Mouse (Mus musculus): ENCODE results near the gene Thegl. TPM values are rescaled to one million over a fixed set of nuclear protein-coding genes. Genes with fewer than 3 reads are reported as not detected.
"Not testable (repeated sequence)": the region's sequence is repeated elsewhere in the genome, so short reads cannot be mapped to it uniquely, and the experiment has no call there.

Gene Thegl
- polyA plus RNA-seq, 1 experiment from 2014 or later = 1.1 TPM

- Histone ChIP-seq H3K27ac (replicated peaks) (no peak overlapping the region), H3K9ac (no peak overlapping the region), H3K36me3 (no peaks in the 10 kb centered on the region), H3K4me1 (replicated peaks) (peaks cover 21% of the 10 kb centered on the region), H3K27me3 (no peaks in the 10 kb centered on the region; the same call in 1 of the 2 replicates), H3K4me3 (no peak overlapping the region), H3K9me3 (no peaks in the 10 kb centered on the region), H3K4me2 (no peak overlapping the region)
- no peak for ATAC-seq (ENCODE audit: low read depth)
- WGBS = 74% methylated on average over 3 of the region's 3 CpGs
These were observed 71.3 kb downstream of the Thegl start for GRCm38 (mm10) chr5:77087122-77087521.

GRCm38 (mm10) chr5:77089294-77089693 is 73.5 kb downstream of the Thegl start:
- H3K4me2 ChIP-seq = no peak overlapping the region
- peak overlapping the region; percentile 66 for H3K27ac ChIP-seq (replicated peaks)
- H3K9ac ChIP-seq = no peak overlapping the region
- 0 out of 2 replicates have a peak, but pooled peaks have one; percentile 8 for ATAC-seq (ENCODE audit: low read depth)
- no peak overlapping the region for H3K4me3 ChIP-seq
- no peaks in the 10 kb centered on the region for H3K9me3 ChIP-seq
- no peaks in the 10 kb centered on the region for H3K36me3 ChIP-seq
- WGBS = 85% methylated on average over 1 of the region's 1 CpGs
- peaks cover 8% of the 10 kb centered on the region; the same call in 1 of the 2 replicates for H3K27me3 ChIP-seq
- peaks cover 35% of the 10 kb centered on the region for H3K4me1 ChIP-seq (replicated peaks)

GRCm38 (mm10) chr5:77089901-77090300 is 74.1 kb downstream of the Thegl start:
- 0 out of 2 replicates have a peak, but pooled peaks have one; percentile 9 for ATAC-seq (ENCODE audit: low read depth)
- Histone ChIP-seq H3K4me2 (no peak overlapping the region), H3K4me3 (no peak overlapping the region), H3K36me3 (no peaks in the 10 kb centered on the region), H3K27me3 (peaks cover 8% of the 10 kb centered on the region; the same call in 1 of the 2 replicates), H3K9ac (no peak overlapping the region), H3K4me1 (replicated peaks) (peaks cover 36% of the 10 kb centered on the region), H3K9me3 (no peaks in the 10 kb centered on the region), H3K27ac (replicated peaks) (peak overlapping the region; percentile 66)
- 47% methylated on average over 8 of the region's 8 CpGs for WGBS

- Histone ChIP-seq H3K27me3 (peaks cover 8% of the 10 kb centered on the region; the same call in 1 of the 2 replicates), H3K36me3 (no peaks in the 10 kb centered on the region), H3K4me2 (no peak overlapping the region), H3K9ac (no peak overlapping the region), H3K27ac (replicated peaks) (peak overlapping the region; percentile 66), H3K4me1 (replicated peaks) (peaks cover 42% of the 10 kb centered on the region), H3K9me3 (no peaks in the 10 kb centered on the region), H3K4me3 (no peak overlapping the region)
- ATAC-seq (ENCODE audit: low read depth) = peak; percentile 30; the same call in 1 of the 2 replicates
- 51% methylated on average over 5 of the region's 5 CpGs for WGBS
These were observed 74.8 kb downstream of the Thegl start for GRCm38 (mm10) chr5:77090521-77091096.

GRCm38 (mm10) chr5:77091923-77092322 is 76.1 kb downstream of the Thegl start:
- Histone ChIP-seq H3K9ac (0 out of 2 replicates have a peak overlapping the region, but pooled peaks have one; percentile 41), H3K4me3 (no peak overlapping the region), H3K27me3 (peaks cover 19% of the 10 kb centered on the region), H3K4me1 (replicated peaks) (peaks cover 50% of the 10 kb centered on the region), H3K4me2 (peak overlapping the region; percentile 99), H3K36me3 (no peaks in the 10 kb centered on the region), H3K9me3 (no peaks in the 10 kb centered on the region), H3K27ac (replicated peaks) (peak overlapping the region; percentile 56)
- ATAC-seq (ENCODE audit: low read depth) = no peak
- WGBS = 88% methylated on average over 3 of the region's 3 CpGs

GRCm38 (mm10) chr5:77092531-77092930 is 76.7 kb downstream of the Thegl start:
- no peaks in the 10 kb centered on the region for H3K36me3 ChIP-seq
- 83% methylated on average over 5 of the region's 5 CpGs for WGBS
- peaks cover 56% of the 10 kb centered on the region for H3K4me1 ChIP-seq (replicated peaks)
- no peak for ATAC-seq (ENCODE audit: low read depth)
- H3K9me3 ChIP-seq = no peaks in the 10 kb centered on the region
- H3K4me3 ChIP-seq = peak overlapping the region; percentile 71
- H3K27ac ChIP-seq (replicated peaks) = peak overlapping the region; percentile 56; the same call in 1 of the 2 replicates
- H3K27me3 ChIP-seq = peaks cover 20% of the 10 kb centered on the region
- H3K9ac ChIP-seq = peak overlapping the region; percentile 55
- H3K4me2 ChIP-seq = peak overlapping the region; percentile 99

- no peaks in the 10 kb centered on the region for H3K9me3 ChIP-seq
- H3K4me3 ChIP-seq = peak overlapping the region; percentile 71
- 27% methylated on average over 8 of the region's 8 CpGs for WGBS
- no peaks in the 10 kb centered on the region for H3K36me3 ChIP-seq
- peaks cover 69% of the 10 kb centered on the region for H3K4me1 ChIP-seq (replicated peaks)
- H3K9ac ChIP-seq = peak overlapping the region; percentile 84
- peaks cover 20% of the 10 kb centered on the region for H3K27me3 ChIP-seq
- peak overlapping the region; percentile 99 for H3K4me2 ChIP-seq
- peak overlapping the region; percentile 76; the same call in 1 of the 2 replicates for H3K27ac ChIP-seq (replicated peaks)
- no peak for ATAC-seq (ENCODE audit: low read depth)
These were observed 78.1 kb downstream of the Thegl start for GRCm38 (mm10) chr5:77093961-77094360.

GRCm38 (mm10) chr5:77094510-77095491 is 79.0 kb downstream of the Thegl start:
- H3K27me3 ChIP-seq = peaks cover 20% of the 10 kb centered on the region

GRCm38 (mm10) chr5:77096194-77096593 is 80.4 kb downstream of the Thegl start:
- WGBS = 82% methylated on average over 3 of the region's 3 CpGs

More at GRCm38 (mm10) chr5:77094510-77095491, 79.0 kb downstream of the Thegl start:
- H3K4me2 ChIP-seq = peak overlapping the region; percentile 99
- H3K27ac ChIP-seq (replicated peaks) = peak overlapping the region; percentile 76
- H3K9ac ChIP-seq = peak overlapping the region; percentile 84
- peaks cover 67% of the 10 kb centered on the region for H3K4me1 ChIP-seq (replicated peaks)
- under 1% methylated on average over 69 of the region's 69 CpGs for WGBS
- no peaks in the 10 kb centered on the region for H3K36me3 ChIP-seq
- ATAC-seq (ENCODE audit: low read depth) = peak; percentile 81
- no peaks in the 10 kb centered on the region for H3K9me3 ChIP-seq
- H3K4me3 ChIP-seq = peak overlapping the region; percentile 71

GRCm38 (mm10) chr5:77097686-77098085 is 81.9 kb downstream of the Thegl start:
- Histone ChIP-seq H3K4me1 (replicated peaks) (peaks cover 48% of the 10 kb centered on the region), H3K4me2 (no peak overlapping the region), H3K9ac (no peak overlapping the region), H3K4me3 (no peak overlapping the region), H3K27ac (replicated peaks) (peak overlapping the region; percentile 56), H3K27me3 (peaks cover 16% of the 10 kb centered on the region), H3K9me3 (no peaks in the 10 kb centered on the region), H3K36me3 (no peaks in the 10 kb centered on the region)
- 60% methylated on average over 6 of the region's 6 CpGs for WGBS
- ATAC-seq (ENCODE audit: low read depth) = no peak

More at GRCm38 (mm10) chr5:77096194-77096593, 80.4 kb downstream of the Thegl start:
- H3K9ac ChIP-seq; H3K27ac ChIP-seq (replicated peaks); ATAC-seq (ENCODE audit: low read depth); H3K4me3 ChIP-seq; H3K9me3 ChIP-seq; H3K36me3 ChIP-seq: not testable (repeated sequence)
- Histone ChIP-seq H3K27me3 (peaks cover 20% of the 10 kb centered on the region), H3K4me1 (replicated peaks) (peaks cover 56% of the 10 kb centered on the region), H3K4me2 (peak overlapping the region; percentile 99; the same call in 1 of the 2 replicates)

- Histone ChIP-seq H3K4me3 (no peak overlapping the region), H3K27ac (replicated peaks) (peak overlapping the region; percentile 70), H3K4me2 (no peak overlapping the region), H3K9ac (no peak overlapping the region), H3K36me3 (no peaks in the 10 kb centered on the region), H3K4me1 (replicated peaks) (peaks cover 47% of the 10 kb centered on the region), H3K9me3 (no peaks in the 10 kb centered on the region), H3K27me3 (peaks cover 12% of the 10 kb centered on the region)
- 68% methylated on average over 3 of the region's 3 CpGs for WGBS
- ATAC-seq (ENCODE audit: low read depth) = no peak
These were observed 83.1 kb downstream of the Thegl start for GRCm38 (mm10) chr5:77098874-77099273.
